Mouse (Mus musculus) induced T-regulatory cell, adult 2 months (primary cell): ENCODE results near the gene Tsc22d1.

Source experiments
- DNase-seq: peaks from one replicate; pipeline ENCODE4 v3.0.0-alpha.2; 2012; ENCODE audit warnings: low read depth

Tsc22d1 gene

GRCm38 (mm10) chr14:76488101-76489044 lies 73.6 kb downstream of the Tsc22d1 start:
- no peak for DNase-seq

GRCm38 (mm10) chr14:76489128-76489527 lies 74.4 kb downstream of the Tsc22d1 start:
- no peak for DNase-seq

- no peak for DNase-seq
These were observed 80.3 kb downstream of the Tsc22d1 start for GRCm38 (mm10) chr14:76495022-76495421.

- DNase-seq, result no peak
These were observed 82.4 kb downstream of the Tsc22d1 start for GRCm38 (mm10) chr14:76497187-76497586.

- no peak for DNase-seq
These were observed 83.4 kb downstream of the Tsc22d1 start for GRCm38 (mm10) chr14:76498210-76498609.

- no peak for DNase-seq
These were observed 84.7 kb downstream of the Tsc22d1 start for GRCm38 (mm10) chr14:76499492-76499891.

- DNase-seq, result no peak
These were observed 85.3 kb downstream of the Tsc22d1 start for GRCm38 (mm10) chr14:76500036-76500435.

GRCm38 (mm10) chr14:76503231-76503851 lies 88.6 kb downstream of the Tsc22d1 start:
- DNase-seq, result peak; percentile 82

GRCm38 (mm10) chr14:76504121-76504737 lies 89.5 kb downstream of the Tsc22d1 start:
- DNase-seq, result peak; percentile 77

GRCm38 (mm10) chr14:76505101-76505438 lies 90.3 kb downstream of the Tsc22d1 start:
- DNase-seq, result peak; percentile 23

GRCm38 (mm10) chr14:76505439-76506220 lies 90.9 kb downstream of the Tsc22d1 start:
- peak; percentile 24 for DNase-seq

- DNase-seq, result no peak
These were observed 91.9 kb downstream of the Tsc22d1 start for GRCm38 (mm10) chr14:76506425-76507205.

GRCm38 (mm10) chr14:76507357-76507756 lies 92.6 kb downstream of the Tsc22d1 start:
- DNase-seq, result no peak

- DNase-seq, result no peak
These were observed 93.2 kb downstream of the Tsc22d1 start for GRCm38 (mm10) chr14:76507804-76508500.

GRCm38 (mm10) chr14:76508701-76509100 lies 93.9 kb downstream of the Tsc22d1 start:
- DNase-seq, result no peak

GRCm38 (mm10) chr14:76511971-76512370 lies 97.2 kb downstream of the Tsc22d1 start:
- no peak for DNase-seq

- DNase-seq, result no peak
These were observed 98.8 kb downstream of the Tsc22d1 start for GRCm38 (mm10) chr14:76513395-76514049.

GRCm38 (mm10) chr14:76514050-76514585 lies 99.4 kb downstream of the Tsc22d1 start:
- DNase-seq, result no peak

- no peak for DNase-seq
These were observed 100.9 kb downstream of the Tsc22d1 start for GRCm38 (mm10) chr14:76515620-76516019.

- DNase-seq, result no peak
These were observed 103.5 kb downstream of the Tsc22d1 start for GRCm38 (mm10) chr14:76518217-76518616.
